Mouse (Mus musculus): ENCODE results near the gene Spint1. TPM values are rescaled to one million over a fixed set of nuclear protein-coding genes. Genes with fewer than 3 reads are reported as not detected.
A peak's percentile ranks its signal among the peaks of the same experiment; 100 is the strongest.

Gene Spint1
- 3.6 and 4.7 TPM in 2 replicates for polyA plus RNA-seq (2012; rRNA removed)

DNA sequence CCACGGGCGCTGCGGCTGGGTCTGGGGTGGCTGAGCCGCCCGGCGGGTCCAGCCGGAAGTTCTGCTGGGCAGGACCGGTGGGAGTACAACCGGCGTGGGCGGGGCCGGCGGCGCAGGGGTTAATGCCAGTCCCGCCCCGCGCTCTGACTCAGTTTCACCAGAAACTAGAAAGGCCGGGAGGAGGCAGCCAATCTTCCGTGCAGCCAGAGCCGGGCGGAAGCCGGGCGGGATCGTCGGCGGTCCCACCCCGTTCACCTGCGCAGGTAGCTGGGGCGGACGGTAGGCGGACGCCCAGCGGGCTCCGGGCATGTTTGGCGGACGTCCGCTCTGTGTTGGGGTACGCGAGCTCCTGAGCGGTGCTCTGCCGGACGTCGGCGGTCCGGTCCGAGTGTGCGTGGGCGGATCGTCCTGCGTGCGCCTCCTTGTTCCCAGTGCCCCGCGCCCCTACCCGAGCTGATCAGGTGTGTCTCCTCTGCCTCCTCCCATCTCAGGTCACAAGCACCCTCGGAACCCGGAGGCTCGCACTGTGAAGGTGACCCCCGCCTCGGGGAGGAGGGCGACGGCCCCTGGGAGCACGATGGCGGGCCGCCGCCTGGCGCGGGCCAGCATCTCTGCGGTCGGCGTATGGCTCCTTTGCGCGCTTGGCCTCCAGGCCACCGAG lies at the start of gene Spint1:
Gene Spint1, plus strand, starts transcription at position 153 of the 661 bp plus-strand sequence.
- Histone ChIP-seq H3K4me1 (ENCODE audit: control insufficient read depth, insufficient read depth, low read length) (peaks cover 4% of the 10 kb centered on the region), H3K36me3 (ENCODE audit: control insufficient read depth, insufficient read depth, low read length) (no peaks in the 10 kb centered on the region), H3K27me3 (ENCODE audit: control insufficient read depth, insufficient read depth, low read length) (no peaks in the 10 kb centered on the region), H3K27ac (ENCODE audit: control insufficient read depth, insufficient read depth, low read depth, low read length) (no peak within 1 kb of the TSS), H3K4me3 (ENCODE audit: control insufficient read depth, low read depth, low read length) (peak within 1 kb of the TSS; percentile 77)
- no peak for TF ChIP-seq POLR2A (IDR thresholded peaks at IDR 0.05; ENCODE audit: control insufficient read depth, low read depth, low read length)
- TF ChIP-seq CTCF (IDR thresholded peaks at IDR 0.05; ENCODE audit: control insufficient read depth, insufficient read depth, insufficient replicate concordance, low read depth, low read length) = no peak

GRCm38 (mm10) chr2:119189029-119189710 lies 48.0 kb upstream of the Spint1 start:
- H3K4me1 ChIP-seq (ENCODE audit: control insufficient read depth, insufficient read depth, low read length) = peaks cover 3% of the 10 kb centered on the region
- no peaks in the 10 kb centered on the region for H3K27me3 ChIP-seq (ENCODE audit: control insufficient read depth, insufficient read depth, low read length)
- H3K27ac ChIP-seq (ENCODE audit: control insufficient read depth, insufficient read depth, low read depth, low read length) = no peak overlapping the region
- H3K36me3 ChIP-seq (ENCODE audit: control insufficient read depth, insufficient read depth, low read length) = peaks cover 2% of the 10 kb centered on the region
- TF ChIP-seq POLR2A (IDR thresholded peaks at IDR 0.05; ENCODE audit: control insufficient read depth, low read depth, low read length) (no peak), CTCF (IDR thresholded peaks at IDR 0.05; ENCODE audit: control insufficient read depth, insufficient read depth, insufficient replicate concordance, low read depth, low read length) (peak; percentile 73)
- peak overlapping the region; percentile 67 for H3K4me3 ChIP-seq (ENCODE audit: control insufficient read depth, low read depth, low read length)

GRCm38 (mm10) chr2:119190969-119191368 lies 46.2 kb upstream of the Spint1 start:
- TF ChIP-seq CTCF (IDR thresholded peaks at IDR 0.05; ENCODE audit: control insufficient read depth, insufficient read depth, insufficient replicate concordance, low read depth, low read length) = no peak
- no peak for TF ChIP-seq POLR2A (IDR thresholded peaks at IDR 0.05; ENCODE audit: control insufficient read depth, low read depth, low read length)
- Histone ChIP-seq H3K4me3 (ENCODE audit: control insufficient read depth, low read depth, low read length) (no peak overlapping the region), H3K27ac (ENCODE audit: control insufficient read depth, insufficient read depth, low read depth, low read length) (no peak overlapping the region), H3K36me3 (ENCODE audit: control insufficient read depth, insufficient read depth, low read length) (no peaks in the 10 kb centered on the region; the same call in 1 of the 2 replicates), H3K4me1 (ENCODE audit: control insufficient read depth, insufficient read depth, low read length) (peaks cover 3% of the 10 kb centered on the region), H3K27me3 (ENCODE audit: control insufficient read depth, insufficient read depth, low read length) (no peaks in the 10 kb centered on the region)

DNA sequence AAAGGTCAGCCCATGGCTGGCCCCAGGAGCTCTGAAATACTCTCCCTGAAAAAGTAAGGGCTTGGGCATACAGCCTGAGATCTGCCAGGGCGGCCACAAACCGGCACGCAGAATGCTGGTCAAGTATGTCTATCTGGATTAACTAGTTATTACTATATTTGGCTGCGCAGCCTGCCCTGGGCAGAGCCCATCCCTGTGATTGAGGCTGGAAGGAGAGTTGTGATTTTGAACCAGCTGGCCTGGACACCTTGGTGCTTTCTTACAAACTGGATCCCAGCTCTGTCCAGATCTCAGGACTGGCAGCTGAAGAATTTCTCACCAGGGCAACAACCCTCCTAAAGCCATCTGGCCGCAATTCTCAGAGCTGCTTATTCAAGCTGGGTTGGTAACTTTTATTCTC lies 43.0 kb upstream of the Spint1 start:
- peaks cover under 1% of the 10 kb centered on the region for H3K4me1 ChIP-seq (ENCODE audit: control insufficient read depth, insufficient read depth, low read length)
- TF ChIP-seq POLR2A (IDR thresholded peaks at IDR 0.05; ENCODE audit: control insufficient read depth, low read depth, low read length) = no peak
- TF ChIP-seq CTCF (IDR thresholded peaks at IDR 0.05; ENCODE audit: control insufficient read depth, insufficient read depth, insufficient replicate concordance, low read depth, low read length) = no peak
- H3K27ac ChIP-seq (ENCODE audit: control insufficient read depth, insufficient read depth, low read depth, low read length) = no peak overlapping the region

GRCm38 (mm10) chr2:119196316-119197108 lies 40.6 kb upstream of the Spint1 start:
- no peak overlapping the region for H3K4me3 ChIP-seq (ENCODE audit: control insufficient read depth, low read depth, low read length)

More for the DNA sequence above, 43.0 kb upstream of the Spint1 start:
- H3K4me3 ChIP-seq (ENCODE audit: control insufficient read depth, low read depth, low read length) = no peak overlapping the region
- H3K36me3 ChIP-seq (ENCODE audit: control insufficient read depth, insufficient read depth, low read length) = no peaks in the 10 kb centered on the region
- H3K27me3 ChIP-seq (ENCODE audit: control insufficient read depth, insufficient read depth, low read length) = no peaks in the 10 kb centered on the region

DNA sequence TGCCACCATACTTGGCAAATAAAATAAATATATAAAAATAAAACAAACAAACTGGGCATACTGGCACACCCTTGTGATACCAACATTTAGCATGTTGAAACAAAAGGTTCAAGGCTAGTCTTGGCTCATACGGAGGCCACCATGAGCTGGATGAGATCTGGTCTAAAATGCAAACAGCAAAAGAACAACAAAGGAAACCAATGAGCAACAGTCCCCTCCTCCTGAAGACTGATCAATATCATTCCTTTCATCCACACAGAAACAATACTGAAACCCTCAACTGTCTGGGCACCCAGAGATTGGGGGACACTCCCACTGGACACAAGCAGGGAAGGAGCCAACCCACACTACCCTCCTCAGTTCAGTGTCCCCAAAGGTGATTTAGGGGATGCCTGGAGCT lies 39.7 kb upstream of the Spint1 start:
- Histone ChIP-seq H3K4me3 (ENCODE audit: control insufficient read depth, low read depth, low read length) (no peak overlapping the region), H3K4me1 (ENCODE audit: control insufficient read depth, insufficient read depth, low read length) (no peaks in the 10 kb centered on the region), H3K36me3 (ENCODE audit: control insufficient read depth, insufficient read depth, low read length) (no peaks in the 10 kb centered on the region), H3K27me3 (ENCODE audit: control insufficient read depth, insufficient read depth, low read length) (no peaks in the 10 kb centered on the region), H3K27ac (ENCODE audit: control insufficient read depth, insufficient read depth, low read depth, low read length) (no peak overlapping the region)
- TF ChIP-seq CTCF (IDR thresholded peaks at IDR 0.05; ENCODE audit: control insufficient read depth, insufficient read depth, insufficient replicate concordance, low read depth, low read length) (no peak), POLR2A (IDR thresholded peaks at IDR 0.05; ENCODE audit: control insufficient read depth, low read depth, low read length) (no peak)

More at GRCm38 (mm10) chr2:119196316-119197108, 40.6 kb upstream of the Spint1 start:
- no peaks in the 10 kb centered on the region for H3K27me3 ChIP-seq (ENCODE audit: control insufficient read depth, insufficient read depth, low read length)
- no peaks in the 10 kb centered on the region for H3K36me3 ChIP-seq (ENCODE audit: control insufficient read depth, insufficient read depth, low read length)
- no peak overlapping the region for H3K27ac ChIP-seq (ENCODE audit: control insufficient read depth, insufficient read depth, low read depth, low read length)
- TF ChIP-seq CTCF (IDR thresholded peaks at IDR 0.05; ENCODE audit: control insufficient read depth, insufficient read depth, insufficient replicate concordance, low read depth, low read length) = no peak
- no peak for TF ChIP-seq POLR2A (IDR thresholded peaks at IDR 0.05; ENCODE audit: control insufficient read depth, low read depth, low read length)
- H3K4me1 ChIP-seq (ENCODE audit: control insufficient read depth, insufficient read depth, low read length) = no peaks in the 10 kb centered on the region

DNA sequence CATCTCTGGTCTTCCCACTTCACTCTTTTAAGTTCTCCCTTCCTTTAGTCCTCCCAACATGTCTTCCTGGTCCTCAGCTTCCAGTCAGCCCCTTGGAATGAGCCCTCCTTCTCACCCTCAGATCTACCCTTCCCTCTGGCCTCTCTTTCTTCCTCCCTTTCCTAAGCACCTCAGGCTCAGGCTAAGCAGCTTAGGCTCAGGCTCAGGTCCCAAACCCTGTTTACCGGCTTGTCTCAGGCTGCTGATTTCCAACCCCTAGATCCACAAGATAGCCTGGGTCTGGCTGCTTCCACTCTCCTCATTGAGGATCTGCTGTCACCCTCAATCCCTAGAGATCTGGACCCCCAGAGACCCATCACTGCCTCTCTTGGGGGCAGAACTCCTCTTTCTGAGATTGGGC lies 39.1 kb upstream of the Spint1 start:
- H3K4me3 ChIP-seq (ENCODE audit: control insufficient read depth, low read depth, low read length) = no peak overlapping the region
- no peaks in the 10 kb centered on the region for H3K4me1 ChIP-seq (ENCODE audit: control insufficient read depth, insufficient read depth, low read length)
- TF ChIP-seq POLR2A (IDR thresholded peaks at IDR 0.05; ENCODE audit: control insufficient read depth, low read depth, low read length) (no peak), CTCF (IDR thresholded peaks at IDR 0.05; ENCODE audit: control insufficient read depth, insufficient read depth, insufficient replicate concordance, low read depth, low read length) (no peak)
- no peak overlapping the region for H3K27ac ChIP-seq (ENCODE audit: control insufficient read depth, insufficient read depth, low read depth, low read length)
- H3K36me3 ChIP-seq (ENCODE audit: control insufficient read depth, insufficient read depth, low read length) = no peaks in the 10 kb centered on the region
- H3K27me3 ChIP-seq (ENCODE audit: control insufficient read depth, insufficient read depth, low read length) = no peaks in the 10 kb centered on the region
